Mouse (Mus musculus) heart, postnatal 0 days (tissue): ENCODE results near the gene Pou2f2.

Experiments used
- CTCF ChIP-seq: IDR thresholded peaks from 2 replicates; pipeline ENCODE4 v1.5.1; 2016; ENCODE audit warnings: antibody characterized with exemption, control low read depth, low read depth
- EP300 ChIP-seq: IDR thresholded peaks from 2 replicates; pipeline ENCODE4 v1.6.1; 2016; ENCODE audit warnings: antibody characterized with exemption, low read depth

GRCm38 (mm10) chr7:25106790-25107502 lies 72.6 kb downstream of the Pou2f2 start:
- TF ChIP-seq EP300 (no peak), CTCF (no peak)
